Mouse (Mus musculus) limb, embryonic 13.5 days (tissue): ENCODE results near the gene Cers3. TPM values are rescaled to one million over a fixed set of nuclear protein-coding genes. Genes with fewer than 3 reads are reported as not detected.
A peak's percentile ranks its signal among the peaks of the same experiment; 100 is the strongest.

ENCODE experiments used
- ATAC-seq: fragments of 200-750 bp; cut with Nextera tagmentation; 2 replicates; pipeline ENCODE4 v1.8.0; 2017; ENCODE audit warnings: low read depth, moderate number of reproducible peaks, moderate TSS enrichment; ENCODE audit not compliant: low FRiP score
- H3K27ac ChIP-seq: fragments of 300-500 bp; sonication (generic); 2 replicates; pipeline ENCODE4 v1.5.1; 2015; ENCODE audit warnings: inconsistent platforms, mild to moderate bottlenecking, moderate library complexity
- H3K27me3 ChIP-seq: fragments of 300-500 bp; sonication (generic); 2 replicates; pipeline ENCODE4 v1.6.1; 2015; ENCODE audit warnings: mild to moderate bottlenecking, inconsistent platforms
- H3K36me3 ChIP-seq: fragments of 300-500 bp; sonication (generic); 2 replicates; pipeline ENCODE4 v1.6.1; 2015; ENCODE audit warnings: inconsistent platforms, mild to moderate bottlenecking, moderate library complexity
- H3K4me1 ChIP-seq: fragments of 300-500 bp; sonication (generic); 2 replicates; pipeline ENCODE4 v1.6.1; 2015; ENCODE audit warnings: inconsistent platforms
- H3K4me2 ChIP-seq: fragments of 300-500 bp; sonication (generic); replicated peaks from 2 replicates; pipeline ENCODE4 v1.6.1; 2015; ENCODE audit warnings: inconsistent platforms, mild to moderate bottlenecking, moderate library complexity
- H3K4me3 ChIP-seq: fragments of 300-500 bp; sonication (generic); 2 replicates; pipeline ENCODE4 v1.5.1; 2015; ENCODE audit warnings: moderate library complexity, mild to moderate bottlenecking, inconsistent platforms
- H3K9ac ChIP-seq: fragments of 300-500 bp; sonication (generic); 2 replicates; pipeline ENCODE4 v1.6.1; 2015; ENCODE audit warnings: mild to moderate bottlenecking, inconsistent platforms
- H3K9me3 ChIP-seq: fragments of 300-500 bp; sonication (generic); 2 replicates; pipeline ENCODE4 v1.6.1; 2016; ENCODE audit warnings: inconsistent platforms
- WGBS: fragments of 180-500 bp; shearing (Covaris S2); methylation state at CpG from one replicate; pipeline ENCODE4 v1.1.7; 2015; 5-methylcytosine and 5-hydroxymethylcytosine counted together
- polyA plus RNA-seq: library from polyadenylated mRNA; unstranded; fragments of >200 nt; fragmentation: Nextera tagmentation; extraction: Ambion mirVana; gene quantifications from 2 replicates; pipeline ENCODE4 v1.2.1, GENCODE M21; 2015

The Cers3 gene
- polyA plus RNA-seq, 1 experiment from 2014 or later, result 4.9 TPM

GRCm38 (mm10) chr7:66786476-66786875 is 43.2 kb downstream of the Cers3 start:
- Histone ChIP-seq H3K27ac (no peak overlapping the region), H3K27me3 (no peaks in the 10 kb centered on the region), H3K4me3 (no peak overlapping the region), H3K4me2 (no peak overlapping the region), H3K4me1 (peaks cover 27% of the 10 kb centered on the region), H3K36me3 (no peaks in the 10 kb centered on the region), H3K9me3 (no peaks in the 10 kb centered on the region), H3K9ac (no peak overlapping the region)
- WGBS, result 87% methylated on average over 3 of the region's 3 CpGs
- no peak for ATAC-seq

- no peak overlapping the region for H3K4me2 ChIP-seq
- no peaks in the 10 kb centered on the region for H3K9me3 ChIP-seq
- no peaks in the 10 kb centered on the region for H3K27me3 ChIP-seq
- no peak overlapping the region for H3K27ac ChIP-seq
- no peak overlapping the region for H3K9ac ChIP-seq
- H3K4me1 ChIP-seq, result peaks cover 38% of the 10 kb centered on the region
- 35% methylated on average over 2 of the region's 2 CpGs for WGBS
- ATAC-seq, result no peak
- no peaks in the 10 kb centered on the region for H3K36me3 ChIP-seq
- H3K4me3 ChIP-seq, result no peak overlapping the region
Measured at GRCm38 (mm10) chr7:66787816-66788215, 44.5 kb downstream of the Cers3 start.

- Histone ChIP-seq H3K9me3 (no peaks in the 10 kb centered on the region), H3K4me1 (peaks cover 38% of the 10 kb centered on the region), H3K27me3 (no peaks in the 10 kb centered on the region), H3K4me3 (no peak overlapping the region), H3K9ac (no peak overlapping the region), H3K36me3 (no peaks in the 10 kb centered on the region), H3K4me2 (no peak overlapping the region), H3K27ac (no peak overlapping the region)
- ATAC-seq, result no peak
- WGBS, result 27% methylated on average over 7 of the region's 8 CpGs
Measured at GRCm38 (mm10) chr7:66789860-66790748, 46.8 kb downstream of the Cers3 start.

GRCm38 (mm10) chr7:66791022-66791421 is 47.7 kb downstream of the Cers3 start:
- WGBS, result 87% methylated on average over 3 of the region's 3 CpGs
- no peak overlapping the region for H3K4me2 ChIP-seq
- ATAC-seq, result no peak

GRCm38 (mm10) chr7:66796909-66797308 is 53.6 kb downstream of the Cers3 start:
- Histone ChIP-seq H3K9me3 (no peaks in the 10 kb centered on the region), H3K4me3 (no peak overlapping the region), H3K36me3 (no peaks in the 10 kb centered on the region), H3K4me2 (no peak overlapping the region), H3K27me3 (no peaks in the 10 kb centered on the region), H3K9ac (no peak overlapping the region), H3K27ac (peak overlapping the region; percentile 39; the same call in 1 of the 2 replicates), H3K4me1 (peaks cover 24% of the 10 kb centered on the region)
- ATAC-seq, result no peak
- WGBS, result 37% methylated on average over 1 of the region's 1 CpGs

More at GRCm38 (mm10) chr7:66791022-66791421, 47.7 kb downstream of the Cers3 start:
- H3K36me3 ChIP-seq, result no peaks in the 10 kb centered on the region
- H3K27me3 ChIP-seq, result no peaks in the 10 kb centered on the region
- H3K9me3 ChIP-seq, result no peaks in the 10 kb centered on the region
- no peak overlapping the region for H3K4me3 ChIP-seq
- H3K9ac ChIP-seq, result no peak overlapping the region
- H3K27ac ChIP-seq, result no peak overlapping the region
- peaks cover 38% of the 10 kb centered on the region for H3K4me1 ChIP-seq

- H3K4me2 ChIP-seq, result no peak overlapping the region
- no peak overlapping the region for H3K4me3 ChIP-seq
- no peaks in the 10 kb centered on the region for H3K36me3 ChIP-seq
- no peaks in the 10 kb centered on the region for H3K9me3 ChIP-seq
- WGBS, result 94% methylated on average over 1 of the region's 1 CpGs
- H3K27me3 ChIP-seq, result no peaks in the 10 kb centered on the region
- H3K27ac ChIP-seq, result no peak overlapping the region
- no peak for ATAC-seq
- H3K9ac ChIP-seq, result no peak overlapping the region
- H3K4me1 ChIP-seq, result peaks cover 26% of the 10 kb centered on the region
Measured at GRCm38 (mm10) chr7:66797345-66797744, 54.0 kb downstream of the Cers3 start.

- H3K27ac ChIP-seq, result no peak overlapping the region
- H3K36me3 ChIP-seq, result no peaks in the 10 kb centered on the region
- peaks cover 32% of the 10 kb centered on the region for H3K4me1 ChIP-seq
- WGBS, result 14% methylated on average over 5 of the region's 5 CpGs
- no peak overlapping the region for H3K9ac ChIP-seq
- no peak for ATAC-seq
- no peaks in the 10 kb centered on the region for H3K9me3 ChIP-seq
- no peaks in the 10 kb centered on the region for H3K27me3 ChIP-seq
- no peak overlapping the region for H3K4me2 ChIP-seq
- H3K4me3 ChIP-seq, result no peak overlapping the region
Measured at GRCm38 (mm10) chr7:66798826-66799225, 55.5 kb downstream of the Cers3 start.

- ATAC-seq, result no peak
- Histone ChIP-seq H3K4me2 (no peak overlapping the region), H3K9me3 (no peaks in the 10 kb centered on the region), H3K36me3 (no peaks in the 10 kb centered on the region), H3K9ac (no peak overlapping the region), H3K27me3 (no peaks in the 10 kb centered on the region), H3K4me1 (peaks cover 36% of the 10 kb centered on the region), H3K27ac (no peak overlapping the region), H3K4me3 (no peak overlapping the region)
- WGBS, result 78% methylated on average over 5 of the region's 5 CpGs
Measured at GRCm38 (mm10) chr7:66800784-66801183, 57.5 kb downstream of the Cers3 start.

GRCm38 (mm10) chr7:66801785-66802184 is 58.5 kb downstream of the Cers3 start:
- Histone ChIP-seq H3K4me1 (peaks cover 33% of the 10 kb centered on the region), H3K36me3 (no peaks in the 10 kb centered on the region), H3K9ac (no peak overlapping the region), H3K9me3 (no peaks in the 10 kb centered on the region), H3K4me2 (no peak overlapping the region), H3K27me3 (no peaks in the 10 kb centered on the region), H3K27ac (no peak overlapping the region), H3K4me3 (no peak overlapping the region)
- no peak for ATAC-seq

- no peak overlapping the region for H3K4me3 ChIP-seq
- H3K27me3 ChIP-seq, result no peaks in the 10 kb centered on the region
- no peaks in the 10 kb centered on the region for H3K36me3 ChIP-seq
- H3K9ac ChIP-seq, result no peak overlapping the region
- no peak overlapping the region for H3K27ac ChIP-seq
- 36% methylated on average over 5 of the region's 5 CpGs for WGBS
- no peak overlapping the region for H3K4me2 ChIP-seq
- peaks cover 27% of the 10 kb centered on the region for H3K4me1 ChIP-seq
- ATAC-seq, result no peak
- no peaks in the 10 kb centered on the region for H3K9me3 ChIP-seq
Measured at GRCm38 (mm10) chr7:66803798-66804197, 60.5 kb downstream of the Cers3 start.

GRCm38 (mm10) chr7:66806801-66807200 is 63.5 kb downstream of the Cers3 start:
- Histone ChIP-seq H3K27ac (no peak overlapping the region), H3K27me3 (no peaks in the 10 kb centered on the region), H3K36me3 (no peaks in the 10 kb centered on the region), H3K9ac (no peak overlapping the region), H3K9me3 (no peaks in the 10 kb centered on the region), H3K4me1 (peaks cover 18% of the 10 kb centered on the region), H3K4me3 (no peak overlapping the region), H3K4me2 (no peak overlapping the region)
- ATAC-seq, result no peak
- 76% methylated on average over 3 of the region's 3 CpGs for WGBS

- Histone ChIP-seq H3K9me3 (no peaks in the 10 kb centered on the region), H3K4me1 (peaks cover 19% of the 10 kb centered on the region), H3K36me3 (no peaks in the 10 kb centered on the region), H3K27ac (no peak overlapping the region), H3K9ac (no peak overlapping the region), H3K4me2 (no peak overlapping the region), H3K27me3 (no peaks in the 10 kb centered on the region), H3K4me3 (no peak overlapping the region)
- no peak for ATAC-seq
- WGBS, result 93% methylated on average over 7 of the region's 7 CpGs
Measured at GRCm38 (mm10) chr7:66810436-66810835, 67.1 kb downstream of the Cers3 start.

GRCm38 (mm10) chr7:66811294-66811693 is 68.0 kb downstream of the Cers3 start:
- Histone ChIP-seq H3K4me2 (no peak overlapping the region), H3K27ac (no peak overlapping the region), H3K4me3 (no peak overlapping the region), H3K4me1 (peaks cover 19% of the 10 kb centered on the region), H3K36me3 (no peaks in the 10 kb centered on the region), H3K27me3 (no peaks in the 10 kb centered on the region), H3K9ac (no peak overlapping the region), H3K9me3 (no peaks in the 10 kb centered on the region)
- 69% methylated on average over 1 of the region's 1 CpGs for WGBS
- ATAC-seq, result no peak
